Mouse (Mus musculus) stomach, embryonic 14.5 days (tissue): ENCODE measurements around the gene Tyw1. TPM values are rescaled to one million over a fixed set of nuclear protein-coding genes. Genes with fewer than 3 reads are reported as not detected.

ENCODE experiments used
- ATAC-seq: fragments of 200-750 bp; cut with Nextera tagmentation; 2 replicates; pipeline ENCODE4 v1.8.0; 2017; ENCODE audit warnings: low read depth, moderate TSS enrichment; ENCODE audit not compliant: insufficient number of reproducible peaks, insufficient read depth, low FRiP score
- H3K27ac ChIP-seq: fragments of 300-500 bp; sonication (generic); 2 replicates; pipeline ENCODE4 v1.5.1; 2014; ENCODE audit warnings: mild to moderate bottlenecking, low read length, moderate library complexity, mixed read lengths
- H3K27me3 ChIP-seq: fragments of 300-500 bp; sonication (generic); 2 replicates; pipeline ENCODE4 v1.6.1; 2014; ENCODE audit warnings: low read length, control low read depth, mixed read lengths; ENCODE audit not compliant: control insufficient read depth, insufficient read depth
- H3K36me3 ChIP-seq: fragments of 300-500 bp; sonication (generic); 2 replicates; pipeline ENCODE4 v1.6.1; 2014; ENCODE audit warnings: mild to moderate bottlenecking, control low read depth, low read length, moderate library complexity, mixed read lengths; ENCODE audit not compliant: control insufficient read depth, insufficient read depth
- H3K4me1 ChIP-seq: fragments of 300-500 bp; sonication (generic); 2 replicates; pipeline ENCODE4 v1.6.1; 2014; ENCODE audit warnings: low read length, control low read depth, mixed read lengths; ENCODE audit not compliant: control insufficient read depth, insufficient read depth
- H3K4me2 ChIP-seq: fragments of 300-500 bp; sonication (generic); replicated peaks from 2 replicates; pipeline ENCODE4 v1.6.1; 2014; ENCODE audit warnings: low read depth, low read length, control low read depth
- H3K4me3 ChIP-seq: fragments of 300-500 bp; sonication (generic); 2 replicates; pipeline ENCODE4 v1.5.1; 2014; ENCODE audit warnings: low read depth, low read length, control low read depth
- H3K9ac ChIP-seq: fragments of 300-500 bp; sonication (generic); replicated peaks from 2 replicates; pipeline ENCODE4 v1.6.1; 2014; ENCODE audit warnings: low read depth, mild to moderate bottlenecking, control low read depth, low read length, moderate library complexity, mixed read lengths
- H3K9me3 ChIP-seq: fragments of 300-500 bp; sonication (generic); 2 replicates; pipeline ENCODE4 v1.6.1; 2016; ENCODE audit warnings: low read depth, low read length, control low read depth; ENCODE audit not compliant: control insufficient read depth
- WGBS: fragments of 180-500 bp; shearing (Covaris S2); extraction: QIAGEN DNeasy Blood & Tissue Kit; methylation state at CpG from one replicate; pipeline ENCODE4 v1.1.7; 2014; 5-methylcytosine and 5-hydroxymethylcytosine counted together
- polyA plus RNA-seq: library from polyadenylated mRNA; unstranded; fragments of >200 nt; fragmentation: Nextera tagmentation; extraction: Ambion mirVana; gene quantifications from 2 replicates; pipeline ENCODE4 v1.2.1, GENCODE M21; 2014

Tyw1 gene
- polyA plus RNA-seq, 1 experiment from 2014 or later: 27.5 TPM

DNA sequence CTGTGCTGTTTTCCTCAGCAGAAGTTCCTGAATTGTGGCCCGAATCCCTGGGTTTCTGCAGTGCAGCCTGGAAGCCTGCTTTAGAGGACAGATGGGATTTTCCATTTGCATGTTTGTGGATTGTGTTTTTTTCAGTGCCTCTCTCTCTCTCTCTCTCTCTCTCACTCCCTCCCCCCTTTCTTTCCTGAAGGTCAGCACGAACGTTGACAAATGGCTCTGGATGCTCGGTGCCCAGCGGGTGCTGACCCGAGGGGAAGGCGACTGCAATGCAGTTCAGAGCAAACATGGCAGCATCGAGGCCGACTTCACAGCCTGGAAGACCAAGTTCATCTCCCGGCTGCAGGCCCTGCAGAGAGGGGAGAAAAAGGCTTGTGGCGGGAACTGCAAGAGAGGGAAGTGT lies 13.6 kb downstream of the Tyw1 start:
- no peak overlapping the region for H3K4me3 ChIP-seq
- H3K4me2 ChIP-seq: no peak overlapping the region
- no peaks in the 10 kb centered on the region for H3K4me1 ChIP-seq
- no peaks in the 10 kb centered on the region for H3K27me3 ChIP-seq
- 74% methylated on average over 11 of the region's 11 CpGs for WGBS
- H3K9me3 ChIP-seq: no peaks in the 10 kb centered on the region
- no peak overlapping the region for H3K27ac ChIP-seq
- peaks cover 13% of the 10 kb centered on the region for H3K36me3 ChIP-seq
- ATAC-seq: no peak
- H3K9ac ChIP-seq: no peak overlapping the region

DNA sequence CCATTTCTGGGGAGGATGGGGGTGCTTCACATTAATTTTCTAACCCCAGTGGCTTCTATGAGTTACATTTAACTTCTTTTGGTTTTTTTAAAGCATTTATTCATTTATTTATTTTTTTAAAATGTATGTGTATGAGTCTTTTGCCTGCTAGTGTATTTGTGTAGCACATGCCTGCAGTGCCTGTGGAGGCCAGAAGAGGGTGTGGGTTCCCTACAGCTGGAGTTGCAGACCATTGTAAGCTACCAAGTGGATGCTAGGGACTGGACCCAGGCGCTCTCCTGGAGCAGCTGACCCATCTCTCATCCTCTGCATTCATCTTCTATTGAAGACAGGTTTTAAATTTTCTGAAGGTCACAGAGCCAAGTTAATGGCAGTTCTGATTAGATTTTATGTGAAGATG lies 16.9 kb downstream of the Tyw1 start:
- H3K27me3 ChIP-seq: no peaks in the 10 kb centered on the region
- H3K27ac ChIP-seq: no peak overlapping the region
- H3K9ac ChIP-seq: no peak overlapping the region
- WGBS: 91% methylated on average over 1 of the region's 1 CpGs
- no peak overlapping the region for H3K4me2 ChIP-seq
- H3K36me3 ChIP-seq: peaks cover 12% of the 10 kb centered on the region; the same call in 1 of the 2 replicates
- H3K4me1 ChIP-seq: no peaks in the 10 kb centered on the region
- H3K4me3 ChIP-seq: no peak overlapping the region
- ATAC-seq: no peak
- H3K9me3 ChIP-seq: no peaks in the 10 kb centered on the region

DNA sequence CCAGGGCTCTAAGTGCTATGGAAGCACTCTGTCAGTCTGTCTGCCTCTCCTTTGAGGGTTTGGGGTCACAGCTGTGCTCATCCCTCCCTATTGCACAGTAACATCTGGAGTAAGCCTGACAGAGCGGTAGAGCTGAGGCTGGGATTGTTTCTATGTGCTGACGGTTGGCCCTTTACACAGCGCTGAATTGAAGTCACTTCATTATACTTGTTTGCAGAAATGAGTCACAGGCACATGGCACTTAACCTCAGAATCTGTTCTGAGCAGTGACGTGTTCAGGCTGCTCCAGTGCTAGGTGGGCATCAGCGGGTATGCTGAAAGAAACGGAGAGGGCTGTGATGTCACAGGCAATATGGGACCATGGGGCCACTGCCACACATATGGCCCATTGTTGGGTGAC lies 17.6 kb downstream of the Tyw1 start:
- H3K27me3 ChIP-seq: no peaks in the 10 kb centered on the region
- H3K4me2 ChIP-seq: no peak overlapping the region
- 73% methylated on average over 6 of the region's 6 CpGs for WGBS
- no peak overlapping the region for H3K27ac ChIP-seq
- H3K9me3 ChIP-seq: no peaks in the 10 kb centered on the region
- no peak overlapping the region for H3K4me3 ChIP-seq
- H3K9ac ChIP-seq: no peak overlapping the region
- ATAC-seq: peak; percentile 53
- H3K36me3 ChIP-seq: peaks cover 13% of the 10 kb centered on the region; the same call in 1 of the 2 replicates
- no peaks in the 10 kb centered on the region for H3K4me1 ChIP-seq

DNA sequence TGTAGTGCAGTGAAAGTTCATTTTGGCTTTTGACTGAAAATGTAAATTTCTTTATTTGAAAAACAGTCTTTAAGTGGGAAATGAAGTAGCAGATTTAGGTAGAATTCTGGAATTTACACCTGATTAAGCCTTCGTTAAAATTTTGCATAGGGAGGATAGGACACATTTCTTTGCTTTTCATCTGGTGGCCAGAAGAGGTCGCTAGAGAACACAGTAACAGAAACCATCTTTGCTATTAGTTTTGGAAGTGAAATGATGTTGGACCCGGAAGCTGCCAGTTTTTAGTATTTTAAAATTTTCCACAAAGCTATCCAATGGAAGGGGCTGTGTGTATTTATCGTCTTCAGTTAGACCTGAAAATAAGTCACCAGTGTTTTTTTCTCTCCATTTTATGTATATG lies 20.1 kb downstream of the Tyw1 start:
- Histone ChIP-seq H3K4me1 (no peaks in the 10 kb centered on the region), H3K36me3 (peaks cover 17% of the 10 kb centered on the region), H3K27me3 (no peaks in the 10 kb centered on the region), H3K9ac (no peak overlapping the region), H3K4me3 (no peak overlapping the region), H3K9me3 (no peaks in the 10 kb centered on the region), H3K4me2 (no peak overlapping the region), H3K27ac (no peak overlapping the region)
- no peak for ATAC-seq
- WGBS: 55% methylated on average over 4 of the region's 4 CpGs

DNA sequence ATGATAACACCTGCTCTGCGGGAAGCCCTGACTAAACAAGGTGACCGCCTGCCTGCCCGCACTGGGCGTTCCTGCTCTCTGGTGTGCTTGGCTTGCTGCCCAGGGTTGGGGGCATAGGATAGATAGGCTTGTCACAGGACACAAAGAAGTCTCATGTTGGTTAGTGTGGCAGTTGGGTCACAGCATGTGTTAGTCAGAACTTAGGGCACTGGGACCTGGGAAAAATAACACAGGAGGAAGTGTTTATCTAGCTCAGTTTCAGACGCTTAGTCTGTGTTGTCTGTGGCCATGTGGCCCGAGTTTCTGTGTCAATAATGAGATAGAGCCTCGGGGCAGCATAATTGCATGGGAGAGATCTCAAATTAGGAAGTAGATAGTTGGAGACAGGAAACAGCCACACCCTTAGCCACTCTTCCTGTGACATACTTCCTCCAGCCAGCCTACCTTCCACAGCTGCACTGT lies 22.6 kb downstream of the Tyw1 start:
- H3K4me1 ChIP-seq: no peaks in the 10 kb centered on the region
- no peaks in the 10 kb centered on the region for H3K27me3 ChIP-seq
- H3K4me3 ChIP-seq: no peak overlapping the region
- no peak overlapping the region for H3K4me2 ChIP-seq
- no peaks in the 10 kb centered on the region for H3K9me3 ChIP-seq
- no peak for ATAC-seq
- H3K9ac ChIP-seq: no peak overlapping the region
- 82% methylated on average over 7 of the region's 7 CpGs for WGBS
- no peak overlapping the region for H3K27ac ChIP-seq
- H3K36me3 ChIP-seq: peaks cover 26% of the 10 kb centered on the region

DNA sequence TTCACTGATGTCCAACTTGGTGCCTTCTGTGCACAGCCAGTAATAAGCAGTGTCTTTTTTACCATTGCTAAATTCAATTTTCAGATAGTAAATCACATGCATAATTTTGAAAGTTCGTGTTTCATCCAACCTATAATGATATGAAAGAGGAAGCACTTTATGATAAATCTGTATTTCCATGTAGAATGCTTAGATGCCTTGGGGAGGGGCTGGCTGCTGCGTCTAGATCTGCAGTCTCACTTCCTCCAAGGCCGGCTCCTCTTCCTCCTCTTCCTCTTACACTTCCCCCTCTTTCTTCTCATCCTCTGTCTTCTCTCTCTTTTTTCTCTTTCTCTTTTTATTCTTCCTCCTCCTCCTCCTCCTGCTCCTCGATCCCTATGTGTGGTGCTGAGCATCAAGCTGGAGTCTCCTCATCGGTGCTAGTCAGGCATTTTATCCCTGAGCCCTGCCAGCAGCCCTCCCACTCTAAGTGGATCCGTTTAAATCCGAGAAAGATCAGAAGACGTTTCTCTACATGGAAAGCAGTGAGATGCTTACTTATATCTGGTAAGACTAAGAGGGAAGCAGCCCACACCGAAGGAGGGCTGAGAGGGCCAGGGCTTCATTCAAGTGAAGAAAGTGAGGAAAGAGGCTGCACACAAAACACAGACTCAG lies 27.8 kb downstream of the Tyw1 start:
- Histone ChIP-seq H3K4me1 (no peaks in the 10 kb centered on the region), H3K9ac (no peak overlapping the region), H3K4me2 (no peak overlapping the region), H3K9me3 (peaks cover 4% of the 10 kb centered on the region; the same call in 1 of the 2 replicates), H3K27ac (no peak overlapping the region), H3K27me3 (no peaks in the 10 kb centered on the region), H3K36me3 (peaks cover 19% of the 10 kb centered on the region), H3K4me3 (no peak overlapping the region)
- no peak for ATAC-seq
- 94% methylated on average over 9 of the region's 9 CpGs for WGBS

DNA sequence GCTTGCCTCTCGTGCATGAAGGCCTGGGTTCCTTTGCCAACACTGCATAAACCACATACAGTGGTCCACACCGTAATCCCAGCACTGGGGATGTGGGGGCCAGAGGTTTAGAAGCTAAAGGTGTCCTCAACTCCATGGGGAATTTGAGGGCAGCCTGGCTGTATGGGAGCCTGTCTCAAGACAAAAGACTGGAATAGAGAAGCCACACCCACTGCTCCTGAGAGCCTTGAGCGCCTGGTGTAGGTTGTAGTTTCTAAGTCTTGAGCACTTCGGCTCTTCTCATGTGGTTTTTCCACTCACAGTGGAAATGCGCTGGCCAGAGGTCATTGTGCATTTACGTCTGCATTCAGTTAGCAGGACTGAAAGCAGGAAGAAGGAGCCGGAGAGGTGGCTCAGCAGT lies 32.7 kb downstream of the Tyw1 start:
- Histone ChIP-seq H3K4me3 (no peak overlapping the region), H3K9ac (no peak overlapping the region), H3K9me3 (peaks cover 4% of the 10 kb centered on the region; the same call in 1 of the 2 replicates), H3K36me3 (peaks cover 8% of the 10 kb centered on the region; the same call in 1 of the 2 replicates), H3K4me2 (no peak overlapping the region), H3K27me3 (no peaks in the 10 kb centered on the region), H3K4me1 (no peaks in the 10 kb centered on the region), H3K27ac (no peak overlapping the region)
- no peak for ATAC-seq
- WGBS: 90% methylated on average over 7 of the region's 7 CpGs

DNA sequence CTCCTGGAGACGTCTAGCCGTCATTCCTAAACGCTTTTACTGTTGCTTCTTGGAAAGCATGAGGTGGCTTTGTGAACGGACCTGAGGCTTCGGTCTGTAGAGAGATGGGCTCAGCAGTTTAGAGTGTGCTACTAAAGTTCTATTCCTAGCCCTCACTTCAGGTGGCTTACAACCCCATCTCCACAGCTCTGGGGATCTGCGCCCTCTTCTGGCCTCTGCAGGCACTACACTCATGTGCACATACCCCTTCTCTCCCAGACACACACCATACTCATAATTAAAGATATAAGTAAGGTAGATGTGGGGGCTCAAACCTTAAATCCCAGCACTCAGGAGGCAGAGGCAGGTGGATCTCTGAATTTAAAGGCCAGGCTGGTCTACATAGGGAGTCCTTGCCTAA lies 34.8 kb downstream of the Tyw1 start:
- Histone ChIP-seq H3K9ac (no peak overlapping the region), H3K27me3 (no peaks in the 10 kb centered on the region), H3K4me1 (no peaks in the 10 kb centered on the region), H3K4me2 (no peak overlapping the region), H3K4me3 (no peak overlapping the region), H3K9me3 (no peaks in the 10 kb centered on the region), H3K36me3 (peaks cover 6% of the 10 kb centered on the region; the same call in 1 of the 2 replicates), H3K27ac (no peak overlapping the region)
- ATAC-seq: no peak
- WGBS: 97% methylated on average over 6 of the region's 6 CpGs

DNA sequence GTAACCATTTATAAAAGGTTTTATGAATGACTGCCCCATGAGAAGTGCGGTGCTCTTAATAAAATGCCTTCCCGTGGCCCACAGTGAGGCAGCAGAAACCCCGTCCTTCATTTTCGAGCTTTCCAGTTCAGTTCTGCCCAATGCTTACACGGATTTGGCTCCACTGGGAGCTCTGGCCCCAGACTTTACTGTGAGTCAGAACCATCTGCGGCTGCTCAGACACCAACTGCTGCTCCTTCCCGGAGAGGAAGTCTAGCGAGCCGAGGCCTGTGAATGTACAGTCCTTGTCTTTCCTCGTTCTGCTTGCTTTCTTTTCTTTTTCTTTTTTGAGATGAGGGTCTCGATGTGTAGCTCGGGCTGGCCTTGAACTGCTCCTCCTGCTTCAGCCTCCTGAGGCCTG lies 35.4 kb downstream of the Tyw1 start:
- 92% methylated on average over 12 of the region's 12 CpGs for WGBS
- Histone ChIP-seq H3K27ac (no peak overlapping the region), H3K9me3 (no peaks in the 10 kb centered on the region), H3K4me1 (no peaks in the 10 kb centered on the region), H3K9ac (no peak overlapping the region), H3K4me2 (no peak overlapping the region), H3K27me3 (no peaks in the 10 kb centered on the region), H3K36me3 (peaks cover 6% of the 10 kb centered on the region; the same call in 1 of the 2 replicates), H3K4me3 (no peak overlapping the region)
- no peak for ATAC-seq
